Mouse (Mus musculus): ENCODE results near the gene Ddx50.
A peak's percentile ranks its signal among the peaks of the same experiment; 100 is the strongest.

The Ddx50 gene

DNA sequence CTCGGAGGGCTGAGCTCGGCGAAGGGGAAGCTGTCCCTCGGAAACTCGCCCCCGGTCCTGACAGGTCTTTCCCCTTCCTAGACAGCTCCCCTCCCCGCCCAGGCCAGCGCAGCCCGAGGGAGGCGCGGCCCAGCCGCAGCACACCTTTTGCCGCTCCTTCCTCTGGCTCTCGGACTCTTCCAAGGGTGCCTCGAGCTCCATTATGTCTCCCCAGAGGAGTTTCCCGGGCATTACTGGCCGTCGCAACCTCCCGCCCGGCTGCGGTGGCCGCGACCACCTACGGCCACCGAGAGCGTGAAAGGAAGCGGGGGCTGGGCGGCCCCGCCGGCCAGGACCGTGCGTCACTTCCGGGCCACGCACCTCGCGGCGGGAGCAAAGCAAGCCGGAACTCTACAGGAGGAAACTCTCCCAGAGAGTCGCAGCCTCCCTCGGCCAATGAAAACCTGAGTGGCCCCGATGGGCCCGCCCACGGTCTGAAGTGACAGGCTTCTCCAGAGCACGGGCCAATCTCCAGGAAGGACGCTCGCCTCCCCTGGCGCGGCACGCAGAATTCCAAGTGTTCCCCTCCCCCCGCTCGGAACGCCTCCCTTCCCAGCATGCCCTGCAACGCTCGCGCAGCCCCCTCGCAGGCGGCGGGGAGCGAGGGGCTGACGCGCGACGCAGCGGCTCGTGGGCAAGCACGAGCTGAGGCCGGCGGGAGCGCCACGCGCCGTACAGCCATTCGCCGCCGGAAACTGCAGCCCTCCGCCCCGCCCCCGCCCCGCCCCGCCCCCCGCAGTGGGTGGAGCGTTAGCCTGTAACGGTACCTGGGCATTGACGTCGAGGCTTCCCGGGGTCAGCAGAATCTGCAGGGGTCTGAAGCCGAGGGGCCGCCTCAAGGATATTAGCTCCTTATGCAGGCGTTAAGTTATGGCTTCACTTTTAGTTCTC is at the start of gene Ddx50:
Ddx50 (minus strand) TSS at position 338 of the 930 bp plus-strand sequence.
- DNase-seq (ENCODE audit: low spot score): peak; percentile 91

DNA sequence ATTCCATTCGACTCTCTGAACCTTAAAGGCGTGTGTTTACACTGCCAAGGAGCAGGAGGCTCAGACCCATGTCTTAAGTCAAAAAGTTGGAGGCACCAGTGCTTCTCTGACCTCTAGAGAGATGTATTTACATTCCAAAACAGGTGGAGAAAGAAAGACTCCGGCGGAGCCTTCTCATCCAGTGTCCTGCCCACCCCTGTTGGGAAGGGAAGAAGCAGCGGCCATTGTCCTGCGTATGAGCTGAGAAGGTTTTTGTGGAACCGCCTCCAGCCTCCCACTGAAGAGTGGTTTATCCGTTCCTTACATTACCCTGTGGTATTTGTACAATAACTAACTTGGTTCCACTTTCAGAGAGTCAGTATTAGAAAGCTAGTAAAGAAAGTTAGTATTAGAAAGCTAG is 41.8 kb upstream of the Ddx50 start:
- DNase-seq (ENCODE audit: low spot score): no peak

DNA sequence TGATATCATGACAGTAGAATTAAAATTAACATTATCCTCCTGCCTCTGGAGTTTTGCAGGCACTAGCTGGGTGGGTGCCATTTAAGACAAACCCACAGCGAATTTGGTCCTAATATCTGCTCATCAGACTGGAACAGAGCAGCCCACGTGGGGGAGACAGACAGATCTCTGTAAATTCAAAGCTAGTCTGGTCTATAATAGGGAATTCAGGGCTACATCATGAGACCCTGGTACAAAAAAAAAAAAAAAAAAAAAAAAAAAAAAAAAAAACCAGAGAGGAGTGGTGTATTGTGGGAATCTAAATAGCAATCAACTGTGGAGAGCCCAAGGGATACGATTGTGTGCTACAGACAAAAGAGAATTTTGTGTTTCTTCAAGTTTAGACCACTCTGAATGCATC is 41.2 kb upstream of the Ddx50 start:
- DNase-seq (ENCODE audit: low spot score): no peak

DNA sequence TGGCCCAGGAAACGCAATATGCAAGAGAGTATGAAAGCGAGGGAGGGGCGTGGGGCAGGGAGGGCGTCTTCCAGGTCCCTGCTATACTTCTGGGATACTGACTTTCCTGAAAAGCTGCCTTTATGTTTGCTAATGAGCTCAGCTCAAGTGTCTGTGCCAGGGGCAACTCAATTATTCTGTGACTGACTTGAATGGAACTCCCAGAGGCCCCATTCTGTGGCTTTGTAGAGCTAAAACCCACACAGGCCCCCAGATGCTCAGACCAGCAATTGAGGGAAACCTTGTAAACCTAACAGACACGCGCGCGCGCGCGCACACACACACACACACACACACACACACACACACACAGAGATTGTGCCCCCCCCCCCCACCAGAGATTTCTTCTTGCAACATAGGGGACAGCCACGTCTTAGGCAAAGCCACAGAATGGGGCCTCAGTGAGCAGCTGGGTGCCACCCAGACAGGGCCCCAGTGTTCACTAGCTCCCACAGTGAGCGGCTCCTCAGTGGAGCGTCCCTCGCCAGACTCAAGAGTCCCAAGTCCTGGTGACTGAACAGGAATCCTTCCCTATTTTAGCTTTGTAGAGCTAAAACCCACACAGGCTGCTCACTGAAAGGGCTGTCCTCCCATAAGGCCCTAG is 36.1 kb upstream of the Ddx50 start:
- DNase-seq (ENCODE audit: low spot score): no peak

DNA sequence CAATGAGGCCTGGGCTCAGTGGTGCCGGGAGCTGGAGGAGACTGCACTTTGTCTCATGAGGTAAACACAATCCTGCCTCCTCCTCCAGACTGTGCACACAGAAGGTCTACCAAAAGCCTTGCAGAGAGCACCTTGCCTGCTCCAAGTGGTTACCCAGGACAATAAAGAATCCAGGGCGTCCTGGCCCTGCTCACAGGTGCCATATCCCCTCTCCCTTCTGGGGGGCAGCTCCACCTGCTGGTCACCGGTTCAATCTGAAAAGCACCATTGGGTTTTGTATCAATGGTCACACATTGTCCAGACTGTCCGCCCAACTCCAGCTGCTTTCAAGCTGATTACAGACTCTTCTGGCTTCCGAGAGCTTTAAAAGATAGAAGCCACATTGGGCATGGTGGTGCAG is 32.0 kb upstream of the Ddx50 start:
- DNase-seq (ENCODE audit: low spot score): no peak

DNA sequence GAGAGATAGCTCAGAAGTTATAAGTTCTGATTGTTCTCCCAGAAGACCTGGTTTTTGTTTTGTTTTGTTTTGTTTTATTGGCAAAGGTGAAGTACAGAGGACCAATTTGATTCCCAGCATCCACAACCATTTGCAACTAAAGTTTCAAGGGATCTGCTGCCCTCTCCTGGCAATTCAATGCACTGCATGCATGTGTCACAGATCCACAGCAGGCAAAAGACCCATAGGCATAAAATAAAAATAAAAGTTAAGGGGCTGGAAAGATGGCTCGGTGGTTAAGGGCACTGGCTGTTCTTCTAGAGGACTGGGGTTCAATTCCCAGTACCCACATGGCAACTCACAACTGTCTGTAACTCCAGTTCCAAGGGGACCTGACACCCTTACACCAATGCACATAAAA is 28.8 kb upstream of the Ddx50 start:
- no peak for DNase-seq (ENCODE audit: low spot score)

DNA sequence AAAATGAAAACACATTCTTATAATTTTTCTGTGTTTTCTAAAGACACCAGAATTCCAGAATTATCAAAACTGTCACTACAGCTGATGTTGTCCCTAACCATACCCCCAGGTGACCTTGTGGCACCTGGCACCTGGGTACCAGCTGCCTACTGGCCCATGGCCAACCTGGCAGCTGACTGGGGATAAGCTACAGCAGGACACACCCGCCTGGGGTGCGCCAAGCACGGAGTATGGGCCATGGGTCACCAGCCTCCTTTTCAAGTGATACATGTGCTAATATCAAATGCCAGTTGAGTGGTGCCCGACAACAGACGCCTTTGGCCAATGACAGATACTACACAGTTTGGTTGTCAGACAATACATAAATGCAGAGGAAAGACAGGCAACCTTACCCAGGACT is 26.3 kb upstream of the Ddx50 start:
- no peak for DNase-seq (ENCODE audit: low spot score)

DNA sequence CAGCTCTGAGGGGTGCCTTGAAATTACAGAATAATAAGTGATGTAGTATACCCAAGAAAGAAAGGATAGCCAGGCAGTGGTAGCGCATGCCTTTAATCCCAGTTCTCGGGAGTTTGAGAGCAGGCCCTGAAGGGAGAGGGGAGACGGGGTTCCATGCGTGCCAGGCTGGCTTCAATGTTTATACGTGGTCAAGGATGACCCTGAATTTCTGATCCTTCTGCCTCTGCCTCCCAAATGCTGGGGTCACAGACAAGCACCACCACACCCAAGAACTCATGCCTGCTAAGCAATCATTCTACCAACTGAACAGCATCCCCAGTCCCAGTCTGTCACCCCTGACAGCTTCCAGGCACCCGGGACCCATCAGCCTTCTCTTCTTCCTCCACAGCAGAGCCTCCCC is 25.2 kb upstream of the Ddx50 start:
- DNase-seq (ENCODE audit: low spot score): no peak

DNA sequence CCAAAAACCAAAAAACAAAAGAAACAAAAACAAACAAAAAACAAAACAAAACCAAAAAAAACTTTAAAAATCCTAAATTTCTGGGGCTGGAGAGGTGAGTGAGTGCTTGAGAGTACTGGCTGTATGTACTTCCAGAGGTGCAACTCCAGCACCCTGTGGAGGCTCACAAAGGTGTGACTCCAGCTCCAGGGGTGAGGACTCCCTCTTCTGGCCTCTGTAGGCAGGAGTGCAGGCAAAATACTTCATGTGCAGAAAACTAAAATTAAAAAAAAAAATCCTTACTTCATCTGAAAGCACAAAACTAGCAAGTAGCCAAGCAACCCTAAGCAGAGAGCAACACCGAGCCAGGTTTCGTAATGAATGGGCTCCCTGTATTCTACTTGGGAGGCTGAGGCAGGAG is 21.3 kb upstream of the Ddx50 start:
- no peak for DNase-seq (ENCODE audit: low spot score)

DNA sequence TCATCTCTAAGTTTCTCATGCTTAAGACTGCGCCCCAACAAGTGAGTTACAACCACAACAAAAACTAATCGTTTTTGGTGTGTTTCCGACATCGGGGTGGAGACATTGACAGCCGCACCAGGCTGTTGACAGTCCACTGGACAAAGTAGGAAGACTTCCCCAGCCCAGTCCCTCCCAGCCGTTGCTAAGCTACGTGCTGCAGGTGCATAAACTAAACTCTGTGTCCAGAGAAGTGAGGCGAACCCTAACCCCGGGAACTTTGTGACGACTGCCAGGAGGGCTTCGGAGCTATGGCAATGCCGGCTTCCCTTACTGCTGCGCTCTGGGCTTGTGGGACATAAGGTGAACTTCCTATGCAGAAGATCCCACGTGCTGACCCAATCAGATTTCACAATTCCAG is 18.2 kb upstream of the Ddx50 start:
- no peak for DNase-seq (ENCODE audit: low spot score)

DNA sequence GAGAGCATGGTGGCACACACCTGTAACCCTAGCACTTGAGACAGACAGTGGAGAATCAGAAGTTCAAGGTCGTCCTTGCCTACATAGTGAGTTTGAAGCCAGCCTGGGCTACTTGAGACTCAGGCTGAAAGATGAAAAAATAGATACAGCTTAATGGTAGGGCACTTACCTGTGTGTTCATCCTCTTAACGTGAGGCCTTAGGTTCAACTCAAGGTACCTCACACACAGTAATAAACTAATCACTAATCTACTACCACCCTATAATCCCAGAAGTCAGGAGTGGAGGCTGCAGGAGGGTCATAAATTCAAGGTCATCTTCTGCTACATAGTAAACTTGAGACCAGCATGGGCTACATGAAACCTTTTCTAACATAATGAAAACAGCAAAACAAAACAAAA is 17.4 kb upstream of the Ddx50 start:
- no peak for DNase-seq (ENCODE audit: low spot score)

DNA sequence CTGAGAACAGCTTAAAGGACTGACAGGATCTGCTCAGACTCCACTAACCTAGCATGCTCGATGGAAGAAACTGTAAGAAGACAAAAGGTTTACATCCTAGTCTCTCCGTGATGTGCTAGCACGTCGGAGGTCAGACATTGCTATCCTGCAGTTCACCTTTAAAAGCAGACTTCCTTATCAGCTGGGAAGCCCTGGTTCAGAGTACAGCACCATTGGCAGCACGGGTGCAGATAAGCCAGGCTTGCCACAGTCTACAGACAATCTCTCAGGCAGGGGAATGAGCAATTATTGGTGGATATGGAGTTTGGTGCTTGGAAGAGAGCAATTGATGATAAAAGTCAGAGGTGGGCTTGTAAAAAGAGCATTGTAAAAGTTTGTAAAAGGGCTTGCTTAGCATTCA is 17.0 kb upstream of the Ddx50 start:
- no peak for DNase-seq (ENCODE audit: low spot score)

DNA sequence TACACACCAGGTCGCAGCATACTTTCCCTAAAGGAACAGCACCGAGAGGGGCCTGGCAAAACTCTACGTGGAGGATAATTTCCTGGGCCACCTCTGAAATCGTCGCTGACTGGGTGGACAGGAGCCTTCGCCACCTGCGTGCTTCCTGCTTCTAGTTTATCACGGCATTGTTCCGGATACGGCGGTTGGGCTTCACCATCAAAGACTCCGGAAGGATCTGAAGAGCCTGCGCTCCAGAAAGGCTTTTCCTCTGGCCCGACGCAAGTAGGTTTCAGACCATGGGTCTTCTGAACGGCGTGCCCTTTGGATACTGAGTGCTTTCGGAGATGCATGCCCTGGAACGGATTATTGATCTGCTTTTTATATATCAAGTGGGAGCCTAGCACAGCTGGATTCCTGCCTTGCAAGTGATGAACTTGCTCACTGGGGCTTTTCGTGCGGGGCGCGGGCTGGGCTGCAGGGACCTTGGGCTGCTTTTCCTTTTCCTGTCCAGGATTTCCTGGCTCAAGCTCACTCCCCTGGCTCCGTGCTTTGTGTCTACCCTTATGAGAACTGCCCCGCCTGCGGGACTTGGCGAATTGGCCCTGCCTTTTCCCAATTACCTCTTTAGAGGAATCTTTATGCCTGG is 14.1 kb upstream of the Ddx50 start:
- no peak for DNase-seq (ENCODE audit: low spot score)

DNA sequence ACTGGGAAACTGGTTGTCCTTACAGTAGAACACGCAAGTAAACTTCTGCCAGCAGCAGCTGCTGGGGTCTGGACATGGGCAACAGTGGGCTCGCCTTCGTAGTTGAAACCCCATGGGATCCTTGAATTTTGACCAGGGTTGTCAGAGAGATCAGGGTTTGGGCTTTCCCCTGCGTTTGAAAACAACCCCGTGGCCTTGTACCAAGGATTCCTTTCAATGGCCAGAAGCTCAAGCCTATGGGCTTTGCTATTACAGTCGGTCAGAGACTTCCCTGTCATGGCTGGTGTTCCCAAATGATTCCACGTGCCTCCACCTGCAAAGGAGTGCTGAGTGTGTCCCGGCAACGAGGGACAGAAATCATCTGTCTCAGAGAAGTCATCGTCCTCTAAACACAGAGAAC is 13.2 kb upstream of the Ddx50 start:
- DNase-seq (ENCODE audit: low spot score): no peak

DNA sequence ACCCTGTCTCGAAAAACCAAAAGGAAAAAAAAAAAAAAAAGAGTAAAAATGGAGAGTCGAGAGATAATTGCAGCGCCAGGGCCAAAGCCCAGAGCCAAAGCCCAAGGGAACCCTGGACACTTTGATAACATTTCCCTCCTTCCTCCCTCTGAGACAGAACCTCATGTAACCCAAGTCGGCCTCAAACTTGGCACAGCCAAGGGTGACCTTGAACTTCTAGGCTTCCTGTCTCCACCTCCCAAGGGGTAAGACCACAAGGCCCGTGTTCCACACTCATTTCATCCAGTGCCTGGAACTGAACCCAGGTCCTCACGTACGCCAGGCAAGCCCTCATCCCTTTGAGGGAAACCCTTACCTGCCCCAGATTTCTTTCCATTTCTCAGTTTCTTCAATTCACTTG is 5.7 kb upstream of the Ddx50 start:
- no peak for DNase-seq (ENCODE audit: low spot score)

DNA sequence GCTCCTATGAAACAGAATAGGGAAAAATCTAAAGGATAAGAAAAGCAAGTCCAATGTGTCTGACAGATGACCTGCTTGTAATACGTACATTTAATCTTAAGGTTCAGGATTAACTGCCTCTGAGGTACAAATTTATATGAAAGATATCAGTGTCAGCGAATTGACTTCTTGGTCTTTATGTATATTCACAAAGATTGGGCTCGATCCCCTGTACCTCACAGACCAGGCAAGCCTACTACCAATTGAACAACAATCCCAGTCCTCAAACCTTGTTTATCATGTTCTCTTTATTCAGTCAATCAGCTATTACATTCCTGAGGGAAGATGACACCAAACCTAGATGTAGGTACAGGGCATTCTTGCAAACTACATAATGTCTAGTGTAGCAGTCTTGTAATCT is 943 bp upstream of the Ddx50 start:
- DNase-seq (ENCODE audit: low spot score): no peak

DNA sequence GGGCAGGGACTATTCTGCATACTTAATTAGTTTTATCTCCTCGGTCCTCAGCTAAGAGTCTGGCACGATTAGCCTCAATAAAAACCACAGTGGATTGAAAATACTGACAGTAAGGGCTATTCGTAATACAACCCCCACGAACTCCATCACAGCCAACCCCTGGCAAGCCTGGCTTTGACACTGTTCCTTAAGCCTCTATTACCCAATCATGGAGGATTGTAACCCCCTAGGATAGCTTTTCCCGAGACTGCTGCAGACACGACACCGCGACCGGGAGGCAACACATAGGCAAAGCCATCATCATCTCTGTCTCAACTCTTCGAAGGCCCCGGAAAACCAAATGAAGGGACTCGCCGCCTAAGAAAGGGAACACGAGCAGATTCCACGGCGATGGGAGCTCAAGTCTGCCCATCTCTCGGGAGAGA is 648 bp downstream of the Ddx50 start:
- no peak for DNase-seq (ENCODE audit: low spot score)

DNA sequence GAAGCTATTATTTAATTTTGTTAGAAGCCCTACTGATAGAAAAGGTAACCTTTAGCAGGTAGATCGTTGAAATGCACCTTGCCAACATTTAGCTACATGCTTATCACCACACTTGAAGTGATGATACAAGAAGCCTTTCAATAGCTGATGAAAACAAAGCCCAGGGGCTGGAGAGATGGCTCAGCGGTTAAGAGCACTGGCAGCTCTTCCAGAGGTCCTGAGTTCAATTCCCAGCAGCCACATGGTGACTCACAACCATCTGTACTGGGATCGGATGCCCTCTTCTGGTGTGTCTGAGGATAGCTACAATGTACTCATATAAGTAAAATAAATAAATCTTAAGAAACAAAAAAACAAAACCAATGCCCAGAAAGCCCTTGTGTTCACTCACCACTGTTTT is 46.9 kb downstream of the Ddx50 start:
- DNase-seq (ENCODE audit: low spot score): no peak

DNA sequence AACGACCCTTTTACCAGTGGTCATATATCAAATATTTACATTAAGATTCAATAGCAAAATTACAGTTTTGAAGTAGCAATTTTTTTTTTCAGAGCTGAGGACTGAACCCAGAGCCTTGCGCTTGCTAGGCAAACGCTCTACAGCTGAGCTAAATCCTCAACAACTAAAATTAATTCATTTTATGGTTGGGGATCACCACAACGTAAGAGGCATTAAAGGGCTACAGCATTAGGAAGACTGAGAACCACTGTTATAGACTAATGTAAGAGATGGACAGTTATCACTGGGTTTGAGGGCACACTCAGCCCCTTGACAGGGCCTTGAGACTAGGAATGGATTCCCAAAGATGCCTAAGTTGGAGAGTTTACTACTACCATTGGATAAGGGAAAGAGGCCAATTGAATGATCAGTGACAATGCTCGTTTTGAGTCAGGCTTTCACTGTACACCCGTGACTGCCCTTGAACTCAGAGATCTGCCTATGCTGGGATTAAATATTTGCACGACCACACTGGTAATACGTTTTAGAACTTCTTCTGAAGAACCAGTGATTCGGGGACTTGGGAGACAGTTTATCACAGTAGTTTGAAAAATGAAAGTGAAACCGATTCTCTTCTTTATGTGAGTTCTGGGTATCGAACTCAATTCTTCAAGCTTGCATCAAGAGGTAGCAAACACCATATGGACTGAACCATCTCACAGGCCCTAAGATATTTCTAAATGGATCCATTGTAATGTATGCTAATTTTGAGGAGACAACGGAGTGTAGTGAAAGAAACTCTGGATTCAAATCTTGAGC is 47.6 kb downstream of the Ddx50 start:
- DNase-seq (ENCODE audit: low spot score): no peak

DNA sequence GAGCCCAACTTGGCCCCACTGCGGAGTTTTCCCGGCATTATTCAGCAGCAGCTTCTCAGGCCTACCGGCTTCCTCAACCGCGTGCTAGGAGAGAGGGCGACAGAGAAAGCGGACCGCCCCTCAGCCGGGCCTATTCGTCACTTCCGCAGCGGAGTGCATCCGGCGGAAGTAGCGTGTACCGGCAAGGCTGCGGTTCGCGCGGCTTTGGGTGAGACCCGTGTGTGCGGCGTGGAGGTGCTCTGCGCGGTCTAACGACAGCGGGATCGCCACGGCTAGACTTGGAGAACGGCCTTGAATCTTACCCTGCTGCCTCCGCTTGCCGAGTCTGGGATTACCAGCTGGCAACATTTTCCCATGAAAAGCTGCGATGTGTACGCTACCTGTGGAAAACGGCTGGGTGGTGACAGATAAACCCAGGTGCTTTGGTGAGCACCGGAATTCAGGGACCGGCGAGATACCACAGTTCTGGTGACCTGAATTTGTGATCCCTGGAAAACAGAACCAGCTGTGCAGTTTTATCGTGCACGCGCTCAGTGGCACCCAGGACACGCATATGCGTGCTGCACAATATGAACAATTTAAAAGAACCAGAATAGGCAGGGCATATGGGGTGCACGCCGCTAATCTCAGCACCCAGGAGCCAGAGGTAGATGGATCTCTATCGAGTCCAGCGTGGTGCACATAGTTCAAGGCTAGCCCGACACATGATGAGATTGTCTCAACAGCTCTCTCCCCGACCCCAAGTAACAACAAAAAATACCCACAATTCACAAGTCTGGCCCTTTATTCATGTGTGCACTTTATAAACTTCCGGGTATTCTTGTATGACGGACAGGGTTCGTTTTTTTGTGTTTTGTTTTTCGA is 48.6 kb downstream of the Ddx50 start, which contains the start of gene Ddx21:
Ddx21 (minus strand) TSS at position 105 of the 864 bp plus-strand sequence.
- peak; percentile 81 for DNase-seq (ENCODE audit: low spot score)

DNA sequence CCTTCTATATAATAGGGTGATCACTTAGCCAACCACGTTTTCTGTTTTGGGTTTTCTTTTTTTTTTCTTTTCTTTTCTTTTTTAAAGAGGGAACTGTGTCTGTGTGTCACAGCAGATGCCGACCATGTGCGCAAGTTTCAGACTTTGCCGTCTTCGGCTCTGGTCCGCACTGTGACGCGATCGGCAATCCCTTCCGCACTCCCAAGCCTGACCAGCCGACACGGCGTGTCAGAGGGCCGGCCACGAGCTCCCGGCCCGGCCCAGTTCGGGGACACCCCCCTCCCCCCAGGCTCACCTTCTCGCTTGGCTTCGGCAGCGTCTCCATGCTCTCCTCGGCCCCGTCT is 49.2 kb downstream of the Ddx50 start:
- no peak for DNase-seq (ENCODE audit: low spot score)

Measured in spleen, adult 12 weeks (tissue).